ENCODE assay signal across 15 mouse cellular contexts in genomic region chr1:162145748-162146147, GRCm38 (mm10).
"Had no signal": no experiment of that assay in that cellular context is flagged by ENCODE, and none has a peak within 500 bp of the region (broad histone marks: within the 10 kb centered on the region; RNA-seq: fewer than 3 reads in every experiment).

No protein-coding gene starts in this region.

- H3K27me3 ChIP-seq: lung, embryonic 15.5 days; megakaryocyte, embryonic 14.5 days; midbrain, embryonic 12.5 days; neural tube, embryonic 12.5 days; stomach, embryonic 15.5 days had no signal

- H3K4me3 ChIP-seq: lung, embryonic 15.5 days; megakaryocyte, embryonic 14.5 days; midbrain, embryonic 10.5 days; midbrain, embryonic 12.5 days; neural tube, embryonic 12.5 days; stomach, embryonic 15.5 days had no signal

- ATAC-seq: lung, postnatal 0 days had no signal

- H3K9me3 ChIP-seq: lung, embryonic 15.5 days; megakaryocyte, embryonic 14.5 days; midbrain, embryonic 10.5 days; midbrain, embryonic 12.5 days; neural tube, embryonic 12.5 days; stomach, embryonic 15.5 days had no signal

- DNase-seq: lung, adult 2 months; lung, postnatal 4 days; midbrain, embryonic 14.5 days; right cerebral cortex, postnatal 14 days; thymus, adult 2 months; thymus, postnatal 25 days; thymus, postnatal 4 days had no signal

- H3K9ac ChIP-seq: lung, embryonic 15.5 days; midbrain, embryonic 12.5 days; neural tube, embryonic 12.5 days; stomach, embryonic 15.5 days had no signal

- H3K27ac ChIP-seq: lung, embryonic 15.5 days; midbrain, embryonic 10.5 days; midbrain, embryonic 12.5 days; neural tube, embryonic 12.5 days; stomach, postnatal 0 days had no signal

- H3K4me2 ChIP-seq: lung, embryonic 15.5 days; midbrain, embryonic 12.5 days; neural tube, embryonic 12.5 days; stomach, embryonic 15.5 days had no signal

- H3K4me1 ChIP-seq: megakaryocyte, embryonic 14.5 days; neural tube, embryonic 12.5 days; stomach, embryonic 15.5 days had no signal

- H3K36me3 ChIP-seq: lung, embryonic 15.5 days; midbrain, embryonic 10.5 days; midbrain, embryonic 12.5 days; neural tube, embryonic 12.5 days; stomach, embryonic 15.5 days had no signal
